Mouse (Mus musculus) cerebellum, adult (tissue): ENCODE results near the gene Ttc7b.

Source experiments
- ATAC-seq: cut with Nextera tagmentation; 2 replicates; pipeline ENCODE4 v1.9.2; 2017; ENCODE audit warnings: mild to moderate bottlenecking, moderate library complexity, mixed read lengths; ENCODE audit not compliant: insufficient number of reproducible peaks, low FRiP score, low TSS enrichment

The Ttc7b gene

DNA sequence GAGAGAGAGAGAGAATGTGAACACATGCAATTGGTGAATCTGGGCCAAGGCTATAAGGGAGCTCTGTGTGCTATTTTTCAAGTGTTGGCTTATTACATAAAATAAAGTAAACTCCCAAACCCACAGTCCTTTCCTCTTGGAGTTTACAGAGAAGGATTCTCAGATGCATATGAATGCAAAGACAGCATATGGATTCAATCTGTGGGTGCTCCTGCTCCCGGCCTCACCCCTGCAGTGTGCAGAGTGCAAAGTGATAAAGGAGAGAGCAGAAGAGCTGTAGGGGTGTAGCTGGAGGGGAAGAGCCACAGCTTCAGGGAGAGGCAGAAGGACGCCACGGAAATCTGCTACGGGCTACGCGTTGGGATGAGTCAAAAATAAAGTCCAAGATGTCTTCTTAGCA, 258.9 kb downstream of the Ttc7b start:
- no peak for ATAC-seq

DNA sequence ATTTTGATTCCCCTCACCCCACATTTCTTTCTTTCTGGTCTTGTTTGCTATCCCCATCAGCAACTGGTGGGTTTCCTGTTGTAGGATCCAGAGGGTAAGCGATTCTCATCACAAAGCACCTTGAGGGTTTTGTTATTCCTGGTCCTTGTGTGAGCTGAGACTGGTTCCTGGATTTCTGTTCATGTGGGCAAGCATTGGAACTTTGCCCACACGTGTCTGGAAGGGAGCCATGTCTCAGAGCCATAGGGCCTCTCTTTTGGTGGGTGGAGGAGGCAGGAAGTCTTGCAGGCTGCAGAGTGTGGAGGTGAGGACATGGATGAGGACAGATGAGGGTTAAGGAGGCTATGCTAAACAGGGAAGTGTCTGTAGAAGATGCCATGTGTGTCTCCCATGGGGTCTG, 260.5 kb downstream of the Ttc7b start:
- no peak for ATAC-seq

DNA sequence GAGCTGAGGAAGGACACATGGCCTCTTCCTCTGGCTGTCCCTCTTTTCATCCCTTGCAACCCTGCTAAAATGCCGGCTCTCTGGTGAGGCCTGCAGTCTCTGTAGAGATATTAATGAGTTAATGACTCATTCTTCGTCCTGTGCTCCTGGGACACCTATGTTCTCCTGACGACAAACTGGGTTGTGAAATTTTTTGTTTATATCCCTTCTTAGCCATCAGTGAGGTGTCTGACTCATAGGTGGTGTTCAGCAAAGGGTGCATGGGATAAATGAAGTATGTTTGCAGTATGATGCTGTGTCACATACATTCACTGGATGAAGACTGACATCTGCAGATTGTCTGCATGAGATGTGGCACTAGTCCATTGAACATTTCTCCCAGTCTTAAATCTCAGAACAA, 262.8 kb downstream of the Ttc7b start:
- ATAC-seq, result no peak

DNA sequence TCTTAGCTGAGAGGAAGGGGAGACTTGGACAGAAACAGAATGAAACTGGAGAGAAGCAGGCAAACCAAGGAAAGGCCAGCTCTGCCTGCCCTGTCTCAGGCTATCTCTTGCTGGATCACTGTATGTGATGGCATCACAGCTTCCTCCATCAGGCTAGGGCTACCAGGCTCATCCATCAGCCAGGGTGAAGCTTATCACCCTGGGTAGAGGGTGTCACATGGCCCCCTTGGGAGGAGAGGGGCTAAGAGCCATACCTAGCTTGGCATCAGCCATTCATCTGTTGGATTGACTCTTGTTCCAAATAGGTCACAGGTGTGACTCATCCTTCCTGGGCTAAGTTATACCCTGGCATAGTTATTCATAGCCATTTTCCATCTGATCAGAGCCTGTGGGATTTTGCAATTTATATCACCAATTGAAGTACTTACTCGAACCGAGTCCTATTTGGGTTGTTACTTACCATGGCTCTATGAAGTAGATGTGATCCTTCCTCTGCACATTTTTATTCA, 265.1 kb downstream of the Ttc7b start:
- ATAC-seq, result peak; percentile 50; the same call in 1 of the 2 replicates

DNA sequence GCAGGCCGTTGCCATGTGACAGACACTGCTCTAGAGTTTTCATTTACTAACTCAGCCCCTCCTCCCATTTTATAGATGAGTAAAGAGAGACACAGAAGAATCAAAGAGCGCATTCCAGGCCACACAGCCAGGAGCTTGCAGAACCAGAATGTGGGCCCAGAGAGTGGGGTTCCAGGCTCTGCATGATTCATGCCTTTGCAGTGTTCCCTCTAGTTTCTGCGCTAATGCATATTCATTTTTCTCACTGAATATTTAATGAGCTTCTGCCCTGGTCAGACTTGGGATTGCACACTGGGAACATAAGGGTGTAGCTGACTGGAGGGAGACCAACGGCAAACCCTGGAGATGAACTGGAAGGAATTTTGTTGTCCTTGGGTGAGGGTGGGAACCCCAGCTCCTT, 266.2 kb downstream of the Ttc7b start:
- no peak for ATAC-seq
